Mouse (Mus musculus) kidney, postnatal 4 days (tissue): ENCODE data around the gene Prkg2.

Experiments
- DNase-seq, 2 experiments: peaks; one replicate each; pipeline ENCODE4 v3.0.0; 2021; ENCODE audit warnings: mixed read lengths in 2 of 2

The Prkg2 gene

GRCm38 (mm10) chr5:98975877-98976672 lies 61.1 kb downstream of the Prkg2 start:
- DNase-seq: no peak

DNA sequence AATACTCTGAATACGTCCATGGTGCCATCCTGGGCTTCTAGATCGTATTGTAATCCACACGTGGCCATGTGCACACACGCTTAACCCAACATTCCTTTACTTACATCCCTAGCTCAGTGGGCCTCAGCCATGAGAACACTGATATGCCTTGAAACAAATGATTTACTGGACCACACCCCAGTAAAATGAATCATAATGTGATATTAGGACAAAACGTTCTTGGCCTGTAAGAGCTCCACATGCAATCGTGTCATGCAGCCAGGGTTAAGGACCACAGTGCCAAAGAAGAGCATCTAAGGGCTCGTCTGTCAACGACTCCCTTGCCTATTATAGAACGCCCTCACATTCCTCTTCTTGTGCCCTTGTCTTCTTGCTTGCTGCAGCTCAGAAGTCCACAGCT lies 70.5 kb downstream of the Prkg2 start:
- DNase-seq: no peak

- DNase-seq: no peak
These were observed 72.0 kb downstream of the Prkg2 start for GRCm38 (mm10) chr5:98965139-98965538.

DNA sequence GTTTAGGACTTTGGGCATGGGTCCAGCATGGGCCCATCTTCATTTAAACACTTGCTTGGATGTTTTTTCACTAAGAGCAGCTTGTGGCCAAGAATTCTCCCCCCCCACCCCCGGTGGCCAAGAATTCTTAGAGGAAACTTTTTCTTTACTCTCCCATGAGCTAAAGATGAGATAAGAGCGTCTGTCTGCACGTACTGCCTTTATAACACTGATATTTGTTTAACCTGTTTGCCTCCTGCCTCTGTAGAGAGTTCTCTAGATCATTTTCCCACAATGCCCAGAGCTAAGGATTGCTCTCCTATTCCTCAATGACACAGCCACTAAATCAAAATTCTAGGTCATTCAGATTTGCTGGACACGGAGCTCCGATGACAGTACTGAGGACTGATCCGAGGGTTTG lies 72.8 kb downstream of the Prkg2 start:
- no peak for DNase-seq

- no peak for DNase-seq
These were observed 74.7 kb downstream of the Prkg2 start for GRCm38 (mm10) chr5:98962472-98962871.

GRCm38 (mm10) chr5:98955576-98955975 lies 81.6 kb downstream of the Prkg2 start:
- no peak for DNase-seq

GRCm38 (mm10) chr5:98953386-98953785 lies 83.8 kb downstream of the Prkg2 start:
- DNase-seq: peak; percentile 15 to 16

DNA sequence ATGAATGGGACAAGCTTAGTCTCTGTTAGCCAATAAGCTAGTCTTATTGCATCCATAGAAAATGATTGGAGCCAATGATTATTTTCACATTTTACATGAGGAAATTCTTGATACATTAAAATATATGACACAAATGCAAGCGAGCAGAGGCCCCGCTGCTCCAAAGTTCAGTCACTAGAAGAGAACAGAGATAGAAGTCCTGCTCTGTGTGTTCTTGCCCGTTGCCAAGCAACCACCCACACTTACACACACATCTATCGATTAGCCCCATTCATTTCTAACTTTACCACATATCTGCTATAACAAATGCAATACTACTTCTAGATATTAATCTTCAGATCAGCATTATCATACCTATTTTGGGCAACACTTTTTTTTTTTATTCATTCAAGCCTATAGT lies 85.6 kb downstream of the Prkg2 start:
- no peak for DNase-seq

- DNase-seq: no peak
These were observed 86.6 kb downstream of the Prkg2 start for GRCm38 (mm10) chr5:98950495-98951092.

- no peak for DNase-seq
These were observed 87.4 kb downstream of the Prkg2 start for GRCm38 (mm10) chr5:98949784-98950183.

GRCm38 (mm10) chr5:98946656-98947055 lies 90.5 kb downstream of the Prkg2 start:
- DNase-seq: no peak

DNA sequence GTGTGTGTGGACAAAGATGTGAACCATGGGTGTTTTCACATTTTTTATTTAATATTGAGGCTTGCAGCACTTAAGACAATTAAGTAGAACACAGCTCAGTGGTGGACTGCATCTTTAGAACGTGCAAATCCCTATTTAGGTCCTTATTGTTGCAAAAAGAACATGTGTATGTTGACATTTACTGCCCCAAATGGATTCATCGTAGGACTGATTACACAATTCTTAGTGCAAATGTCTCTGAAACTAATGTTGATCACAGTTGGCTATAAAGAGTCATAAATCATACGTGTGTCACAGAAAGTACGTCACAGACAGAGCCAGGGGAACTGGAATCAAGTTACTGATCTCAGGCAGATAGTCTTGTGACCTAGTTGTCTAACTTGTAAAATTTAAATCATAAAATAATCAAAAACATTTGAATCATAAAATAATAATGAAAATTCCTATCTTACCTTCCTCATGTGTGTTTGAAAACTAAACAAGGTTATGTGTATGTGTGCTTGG lies 91.0 kb downstream of the Prkg2 start:
- no peak for DNase-seq

GRCm38 (mm10) chr5:98943776-98944175 lies 93.4 kb downstream of the Prkg2 start:
- no peak for DNase-seq

- peak; percentile 5 for DNase-seq
These were observed 96.4 kb downstream of the Prkg2 start for GRCm38 (mm10) chr5:98940731-98941130.

GRCm38 (mm10) chr5:98939631-98940208 lies 97.4 kb downstream of the Prkg2 start:
- DNase-seq: no peak

DNA sequence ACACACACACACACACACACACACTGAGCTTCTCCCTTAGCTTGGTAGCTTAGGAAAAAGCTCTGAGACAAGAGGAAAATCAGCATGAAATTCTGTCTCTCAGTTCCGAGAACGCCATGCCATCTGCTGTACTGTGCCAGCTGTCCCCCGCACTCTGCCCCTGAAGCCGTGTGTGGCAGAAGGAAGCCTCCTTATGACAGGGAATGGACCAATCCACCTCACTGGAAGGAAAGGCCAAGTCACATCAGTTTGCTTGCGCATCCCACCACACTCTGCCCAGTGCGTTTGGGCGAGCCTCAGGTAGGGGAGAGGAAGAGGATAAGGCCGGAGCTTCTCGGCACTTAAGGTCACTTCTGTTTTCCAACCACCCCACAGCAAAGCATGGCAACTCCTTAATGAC lies 98.0 kb downstream of the Prkg2 start:
- DNase-seq: no peak

DNA sequence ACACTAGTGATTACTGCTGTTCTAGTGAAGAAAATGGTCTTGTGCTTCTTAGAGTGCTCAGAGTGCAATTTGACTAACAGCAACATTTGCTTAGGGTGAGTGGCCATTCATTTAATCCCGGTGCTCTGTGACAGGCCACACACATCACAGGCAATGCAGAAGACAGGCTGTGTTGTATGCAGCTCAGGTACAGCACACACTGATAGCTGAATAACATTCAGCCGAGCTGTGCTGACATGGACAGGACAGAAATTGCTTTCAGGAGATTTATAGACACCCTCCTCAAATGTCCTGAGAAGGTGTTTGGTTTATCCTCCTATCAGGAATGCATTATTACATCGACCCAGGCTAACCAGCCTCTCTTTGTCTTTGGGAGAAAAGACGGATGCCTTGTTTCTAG lies 99.3 kb downstream of the Prkg2 start:
- no peak for DNase-seq

DNA sequence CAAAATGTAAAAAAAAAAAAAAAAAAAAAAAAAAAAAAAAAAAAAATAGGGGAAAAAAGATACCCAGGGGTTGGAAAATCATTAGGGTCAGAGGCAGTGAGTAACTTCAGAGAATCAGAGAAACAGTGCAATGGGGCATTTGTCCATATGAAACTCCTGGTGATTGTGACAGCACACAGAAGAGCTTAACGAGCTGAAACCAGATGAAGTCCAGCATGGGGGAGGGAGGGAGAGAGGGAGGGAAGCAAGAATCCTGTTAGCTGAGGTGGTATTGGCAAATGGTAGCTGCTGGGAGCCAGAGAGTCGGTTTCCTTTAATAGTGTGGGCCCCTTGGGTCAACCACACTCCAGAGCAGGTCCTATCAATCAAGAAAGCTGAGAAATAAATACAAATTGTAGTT lies 100.5 kb downstream of the Prkg2 start:
- no peak for DNase-seq

DNA sequence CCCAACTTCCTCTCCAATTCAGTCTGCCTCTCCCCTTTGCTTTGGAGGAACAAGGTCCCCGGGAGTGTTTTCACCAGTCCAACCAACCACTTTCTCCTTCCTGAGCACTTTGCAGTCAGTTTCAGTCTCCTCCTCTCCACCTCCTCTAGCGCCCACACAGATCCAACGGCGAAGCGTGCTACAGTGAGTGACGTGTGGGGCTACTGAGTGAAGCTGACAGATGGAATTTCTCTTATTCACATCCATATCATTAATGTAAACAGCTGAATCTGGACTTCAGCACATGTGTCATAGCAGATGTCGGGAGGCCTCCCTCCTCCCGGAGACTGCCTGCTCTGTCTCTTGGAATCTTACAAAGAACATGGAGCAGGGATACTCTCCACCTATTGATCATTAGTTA lies 101.2 kb downstream of the Prkg2 start:
- no peak for DNase-seq

- DNase-seq: no peak
These were observed 114.2 kb downstream of the Prkg2 start for GRCm38 (mm10) chr5:98922921-98923320.

GRCm38 (mm10) chr5:98921608-98922007 lies 115.5 kb downstream of the Prkg2 start:
- no peak for DNase-seq

GRCm38 (mm10) chr5:98918716-98919115 lies 118.4 kb downstream of the Prkg2 start:
- no peak for DNase-seq

DNA sequence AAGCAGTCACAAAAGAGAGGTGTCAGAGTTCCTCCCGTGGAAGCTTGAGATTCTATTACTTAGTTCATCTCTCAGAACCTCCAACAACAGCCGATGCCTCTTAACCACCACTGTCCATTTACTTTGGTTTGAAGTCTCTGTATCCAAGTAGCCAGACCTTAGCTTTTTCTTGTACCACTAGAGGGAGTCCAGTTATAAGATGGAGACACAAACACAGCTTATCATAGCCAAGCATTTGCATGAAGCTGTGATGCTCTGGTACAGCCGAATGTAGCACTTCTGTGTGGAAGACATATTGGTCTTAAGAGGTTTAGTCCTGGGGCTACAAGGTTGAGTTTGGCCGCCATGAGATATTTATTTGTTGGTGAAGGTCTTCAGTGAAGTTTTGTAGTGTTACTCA lies 134.8 kb downstream of the Prkg2 start:
- DNase-seq: peak in 1 of 2 experiments; percentile 4

GRCm38 (mm10) chr5:98900926-98901325 lies 136.2 kb downstream of the Prkg2 start:
- DNase-seq: no peak
